Mouse (Mus musculus): ENCODE results near the gene Ypel4. TPM values are rescaled to one million over a fixed set of nuclear protein-coding genes. Genes with fewer than 3 reads are reported as not detected.
A peak's percentile ranks its signal among the peaks of the same experiment; 100 is the strongest.

Gene Ypel4
- 6.2 and 6.6 TPM in 2 replicates for polyA plus RNA-seq (2014; fragmentation: Nextera tagmentation; extraction: Ambion mirVana)

- Histone ChIP-seq H3K9me3 (replicated peaks; ENCODE audit: control insufficient read depth, low read length) (no peaks in the 10 kb centered on the region), H3K4me2 (ENCODE audit: low read depth, low read length) (peak within 1 kb of the TSS; percentile 76), H3K9ac (replicated peaks; ENCODE audit: low read length) (peak within 1 kb of the TSS; percentile 77), H3K4me1 (ENCODE audit: control insufficient read depth, insufficient read depth, low read length) (no peaks in the 10 kb centered on the region; the same call in none of the 2 replicates), H3K27ac (replicated peaks; ENCODE audit: low read depth, low read length) (peak within 1 kb of the TSS; percentile 52), H3K36me3 (replicated peaks; ENCODE audit: control insufficient read depth, insufficient read depth, low read depth, low read length) (no peaks in the 10 kb centered on the region), H3K27me3 (ENCODE audit: control insufficient read depth, insufficient read depth, low read length) (no peaks in the 10 kb centered on the region), H3K4me3 (ENCODE audit: low read depth, low read length) (peak within 1 kb of the TSS; percentile 46)
- ATAC-seq (replicated peaks; ENCODE audit: insufficient number of reproducible peaks, low FRiP score, low TSS enrichment, low read depth) (peak; percentile 36), DNase-seq (ENCODE audit: low spot score) (peak; percentile 62)
- WGBS, result 2% methylated on average over 8 of the region's 8 CpGs
Measured at GRCm38 (mm10) chr2:84733579-84734300, at the start of gene Ypel4. Gene Ypel4 (plus strand): TSS chr2:84734058.

- no peak overlapping the region for H3K4me3 ChIP-seq (ENCODE audit: low read depth, low read length)
- H3K4me1 ChIP-seq (ENCODE audit: control insufficient read depth, insufficient read depth, low read length), result no peaks in the 10 kb centered on the region
- no peak for DNase-seq (ENCODE audit: low spot score)
- no peaks in the 10 kb centered on the region for H3K9me3 ChIP-seq (replicated peaks; ENCODE audit: control insufficient read depth, low read length)
- H3K27ac ChIP-seq (replicated peaks; ENCODE audit: low read depth, low read length), result no peak overlapping the region
- ATAC-seq (replicated peaks; ENCODE audit: insufficient number of reproducible peaks, low FRiP score, low TSS enrichment, low read depth), result no peak
- no peaks in the 10 kb centered on the region for H3K27me3 ChIP-seq (ENCODE audit: control insufficient read depth, insufficient read depth, low read length)
- peaks cover 16% of the 10 kb centered on the region for H3K36me3 ChIP-seq (replicated peaks; ENCODE audit: control insufficient read depth, insufficient read depth, low read depth, low read length)
- no peak overlapping the region for H3K9ac ChIP-seq (replicated peaks; ENCODE audit: low read length)
- 79% methylated on average over 2 of the region's 2 CpGs for WGBS
- no peak overlapping the region for H3K4me2 ChIP-seq (ENCODE audit: low read depth, low read length)
Measured at GRCm38 (mm10) chr2:84688080-84688844, 45.6 kb upstream of the Ypel4 start.

GRCm38 (mm10) chr2:84690050-84690449 lies 43.8 kb upstream of the Ypel4 start:
- peaks cover 17% of the 10 kb centered on the region for H3K36me3 ChIP-seq (replicated peaks; ENCODE audit: control insufficient read depth, insufficient read depth, low read depth, low read length)

GRCm38 (mm10) chr2:84695007-84695695 lies 38.7 kb upstream of the Ypel4 start:
- Histone ChIP-seq H3K9me3 (replicated peaks; ENCODE audit: control insufficient read depth, low read length) (no peaks in the 10 kb centered on the region), H3K9ac (replicated peaks; ENCODE audit: low read length) (no peak overlapping the region), H3K4me3 (ENCODE audit: low read depth, low read length) (no peak overlapping the region), H3K36me3 (replicated peaks; ENCODE audit: control insufficient read depth, insufficient read depth, low read depth, low read length) (peaks cover 8% of the 10 kb centered on the region), H3K4me1 (ENCODE audit: control insufficient read depth, insufficient read depth, low read length) (no peaks in the 10 kb centered on the region), H3K4me2 (ENCODE audit: low read depth, low read length) (no peak overlapping the region), H3K27ac (replicated peaks; ENCODE audit: low read depth, low read length) (no peak overlapping the region), H3K27me3 (ENCODE audit: control insufficient read depth, insufficient read depth, low read length) (no peaks in the 10 kb centered on the region)
- WGBS, result 90% methylated on average over 5 of the region's 5 CpGs
- no peak for ATAC-seq (replicated peaks; ENCODE audit: insufficient number of reproducible peaks, low FRiP score, low TSS enrichment, low read depth)
- no peak for DNase-seq (ENCODE audit: low spot score)

More at GRCm38 (mm10) chr2:84690050-84690449, 43.8 kb upstream of the Ypel4 start:
- WGBS, result 92% methylated on average over 12 of the region's 12 CpGs
- no peaks in the 10 kb centered on the region for H3K27me3 ChIP-seq (ENCODE audit: control insufficient read depth, insufficient read depth, low read length)
- no peak overlapping the region for H3K4me3 ChIP-seq (ENCODE audit: low read depth, low read length)
- no peak for DNase-seq (ENCODE audit: low spot score)
- no peak for ATAC-seq (replicated peaks; ENCODE audit: insufficient number of reproducible peaks, low FRiP score, low TSS enrichment, low read depth)
- H3K4me1 ChIP-seq (ENCODE audit: control insufficient read depth, insufficient read depth, low read length), result no peaks in the 10 kb centered on the region
- H3K27ac ChIP-seq (replicated peaks; ENCODE audit: low read depth, low read length), result no peak overlapping the region
- H3K4me2 ChIP-seq (ENCODE audit: low read depth, low read length), result no peak overlapping the region
- H3K9ac ChIP-seq (replicated peaks; ENCODE audit: low read length), result no peak overlapping the region
- no peaks in the 10 kb centered on the region for H3K9me3 ChIP-seq (replicated peaks; ENCODE audit: control insufficient read depth, low read length)

GRCm38 (mm10) chr2:84703497-84703896 lies 30.4 kb upstream of the Ypel4 start:
- no peak overlapping the region for H3K4me2 ChIP-seq (ENCODE audit: low read depth, low read length)
- no peaks in the 10 kb centered on the region for H3K4me1 ChIP-seq (ENCODE audit: control insufficient read depth, insufficient read depth, low read length)
- H3K27ac ChIP-seq (replicated peaks; ENCODE audit: low read depth, low read length), result no peak overlapping the region
- no peaks in the 10 kb centered on the region for H3K27me3 ChIP-seq (ENCODE audit: control insufficient read depth, insufficient read depth, low read length)
- no peaks in the 10 kb centered on the region; the same call in 1 of the 2 replicates for H3K36me3 ChIP-seq (replicated peaks; ENCODE audit: control insufficient read depth, insufficient read depth, low read depth, low read length)
- no peak for DNase-seq (ENCODE audit: low spot score)
- ATAC-seq (replicated peaks; ENCODE audit: insufficient number of reproducible peaks, low FRiP score, low TSS enrichment, low read depth), result no peak
- H3K9me3 ChIP-seq (replicated peaks; ENCODE audit: control insufficient read depth, low read length), result no peaks in the 10 kb centered on the region
- no peak overlapping the region for H3K9ac ChIP-seq (replicated peaks; ENCODE audit: low read length)
- no peak overlapping the region for H3K4me3 ChIP-seq (ENCODE audit: low read depth, low read length)
- WGBS, result 92% methylated on average over 1 of the region's 1 CpGs

GRCm38 (mm10) chr2:84704329-84704728 lies 29.5 kb upstream of the Ypel4 start:
- H3K4me3 ChIP-seq (ENCODE audit: low read depth, low read length), result no peak overlapping the region
- no peak for ATAC-seq (replicated peaks; ENCODE audit: insufficient number of reproducible peaks, low FRiP score, low TSS enrichment, low read depth)
- no peaks in the 10 kb centered on the region for H3K4me1 ChIP-seq (ENCODE audit: control insufficient read depth, insufficient read depth, low read length)
- 78% methylated on average over 5 of the region's 5 CpGs for WGBS
- no peaks in the 10 kb centered on the region for H3K27me3 ChIP-seq (ENCODE audit: control insufficient read depth, insufficient read depth, low read length)
- H3K36me3 ChIP-seq (replicated peaks; ENCODE audit: control insufficient read depth, insufficient read depth, low read depth, low read length), result no peaks in the 10 kb centered on the region; the same call in 1 of the 2 replicates
- H3K9me3 ChIP-seq (replicated peaks; ENCODE audit: control insufficient read depth, low read length), result no peaks in the 10 kb centered on the region
- H3K27ac ChIP-seq (replicated peaks; ENCODE audit: low read depth, low read length), result no peak overlapping the region
- no peak for DNase-seq (ENCODE audit: low spot score)
- no peak overlapping the region for H3K9ac ChIP-seq (replicated peaks; ENCODE audit: low read length)
- no peak overlapping the region for H3K4me2 ChIP-seq (ENCODE audit: low read depth, low read length)

- DNase-seq (ENCODE audit: low spot score), result no peak
- WGBS, result 85% methylated on average over 1 of the region's 1 CpGs
- Histone ChIP-seq H3K4me1 (ENCODE audit: control insufficient read depth, insufficient read depth, low read length) (no peaks in the 10 kb centered on the region), H3K36me3 (replicated peaks; ENCODE audit: control insufficient read depth, insufficient read depth, low read depth, low read length) (no peaks in the 10 kb centered on the region; the same call in 1 of the 2 replicates), H3K27me3 (ENCODE audit: control insufficient read depth, insufficient read depth, low read length) (no peaks in the 10 kb centered on the region), H3K9me3 (replicated peaks; ENCODE audit: control insufficient read depth, low read length) (no peaks in the 10 kb centered on the region), H3K4me2 (ENCODE audit: low read depth, low read length) (no peak overlapping the region), H3K27ac (replicated peaks; ENCODE audit: low read depth, low read length) (no peak overlapping the region), H3K9ac (replicated peaks; ENCODE audit: low read length) (no peak overlapping the region), H3K4me3 (ENCODE audit: low read depth, low read length) (no peak overlapping the region)
- ATAC-seq (replicated peaks; ENCODE audit: insufficient number of reproducible peaks, low FRiP score, low TSS enrichment, low read depth), result no peak
Measured at GRCm38 (mm10) chr2:84705295-84705694, 28.6 kb upstream of the Ypel4 start.

Measured in embryonic facial prominence, embryonic 11.5 days (tissue).